Mouse (Mus musculus): Measurements from ENCODE around the gene Dlgap4.

DNA sequence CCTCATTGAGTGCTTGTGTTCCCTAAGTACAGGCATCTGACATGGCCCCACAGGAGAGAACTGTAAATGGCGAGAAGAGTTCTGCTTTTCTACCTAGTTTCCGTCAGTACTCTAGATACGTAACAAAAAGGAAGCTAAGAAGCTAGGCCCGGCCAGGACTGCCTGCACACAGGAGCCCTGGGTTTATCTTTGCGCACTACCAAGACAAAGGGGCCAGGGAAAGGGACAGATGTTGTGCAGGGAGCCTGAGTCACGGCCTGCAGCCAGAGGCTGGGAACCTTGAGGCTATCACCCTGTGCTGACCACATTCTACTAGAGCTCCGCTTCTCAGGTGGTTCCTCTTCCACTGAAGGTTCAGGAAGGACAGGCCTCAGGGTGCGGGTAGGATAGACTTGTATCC lies 136.2 kb downstream of the Dlgap4 start:
- TF ChIP-seq CTCF (IDR thresholded peaks at IDR 0.05; ENCODE audit: control insufficient read depth, insufficient read depth, insufficient replicate concordance, low read depth, low read length) (no peak), POLR2A (IDR thresholded peaks at IDR 0.05; ENCODE audit: control insufficient read depth, low read depth, low read length) (no peak)

Measured in testis, adult 2 months (tissue).